Mouse (Mus musculus) myocyte (in vitro differentiated cells): ENCODE results near the gene Prdx1. TPM values are rescaled to one million over a fixed set of nuclear protein-coding genes. Genes with fewer than 3 reads are reported as not detected.
A peak's percentile ranks its signal among the peaks of the same experiment; 100 is the strongest.

Experiments used
- H3K27me3 ChIP-seq: one replicate; pipeline ENCODE4 v1.6.1; 2011; ENCODE audit not compliant: control insufficient read depth, insufficient read depth, insufficient read length
- H3K36me3 ChIP-seq: one replicate; pipeline ENCODE4 v1.6.1; 2011; ENCODE audit not compliant: control insufficient read depth, insufficient read depth
- H3K4me2 ChIP-seq: one replicate; pipeline ENCODE4 v1.6.1; 2011; ENCODE audit warnings: low read depth, control low read depth
- H3K4me3 ChIP-seq: one replicate; pipeline ENCODE4 v1.5.1; 2011; ENCODE audit warnings: mild to moderate bottlenecking, control low read depth, moderate library complexity
- H3K79me2 ChIP-seq: one replicate; pipeline ENCODE4 v1.6.1; 2011; ENCODE audit not compliant: control insufficient read depth, insufficient read depth
- H3ac ChIP-seq: one replicate; pipeline ENCODE4 v1.6.1; 2011; ENCODE audit not compliant: control insufficient read depth, insufficient read length
- CEBPB ChIP-seq: IDR thresholded peaks from 2 replicates; pipeline ENCODE4 v1.6.1; 2011; ENCODE audit warnings: mild to moderate bottlenecking, moderate library complexity; ENCODE audit not compliant: poor library complexity, insufficient read depth, severe bottlenecking
- E2F4 ChIP-seq: IDR thresholded peaks from one replicate; pipeline ENCODE4 v1.6.1; 2011; ENCODE audit warnings: mild to moderate bottlenecking, control low read depth, moderate library complexity; ENCODE audit not compliant: insufficient read depth
- MAX ChIP-seq: IDR thresholded peaks from one replicate; pipeline ENCODE4 v1.6.1; 2011; ENCODE audit warnings: low read depth, mild to moderate bottlenecking, control low read depth
- MYOD1 ChIP-seq, 3 experiments: IDR thresholded peaks; one replicate each; pipeline ENCODE4 v1.6.1; 2011; ENCODE audit warnings: control low read depth in 2 of 3, low read depth in 2 of 3, mild to moderate bottlenecking in 2 of 3, moderate library complexity in 1 of 3; ENCODE audit not compliant: insufficient read length in 2 of 3, control insufficient read depth in 1 of 3
- MYOG ChIP-seq, 3 experiments: IDR thresholded peaks; one replicate each; pipeline ENCODE4 v1.6.1; 2011; ENCODE audit warnings: control low read depth in 2 of 3, low read depth in 2 of 3, mild to moderate bottlenecking in 2 of 3; ENCODE audit not compliant: insufficient read length in 2 of 3, control insufficient read depth in 1 of 3, insufficient read depth in 1 of 3
- POLR2A ChIP-seq: IDR thresholded peaks from one replicate; pipeline ENCODE4 v1.6.1; 2011; ENCODE audit warnings: low read depth, mild to moderate bottlenecking, control low read depth, moderate library complexity; ENCODE audit not compliant: insufficient read length
- POLR2AphosphoS2 ChIP-seq: IDR thresholded peaks from one replicate; pipeline ENCODE4 v1.6.1; 2011; ENCODE audit warnings: low read depth, control low read depth; ENCODE audit not compliant: insufficient read length
- REST ChIP-seq: IDR thresholded peaks from one replicate; pipeline ENCODE4 v1.6.1; 2011; ENCODE audit warnings: mild to moderate bottlenecking, control low read depth, moderate library complexity; ENCODE audit not compliant: insufficient read depth, insufficient read length
- SRF ChIP-seq: IDR thresholded peaks from one replicate; pipeline ENCODE4 v1.6.1; 2011; ENCODE audit warnings: low read depth; ENCODE audit not compliant: control insufficient read depth, insufficient read length
- TCF12 ChIP-seq: IDR thresholded peaks from one replicate; pipeline ENCODE4 v1.6.1; 2011; ENCODE audit warnings: mild to moderate bottlenecking, control low read depth; ENCODE audit not compliant: poor library complexity, insufficient read depth, severe bottlenecking
- TCF3 ChIP-seq: IDR thresholded peaks from one replicate; pipeline ENCODE4 v1.6.1; 2011; ENCODE audit warnings: low read depth, control low read depth; ENCODE audit not compliant: insufficient read length
- USF1 ChIP-seq: IDR thresholded peaks from one replicate; pipeline ENCODE4 v1.6.1; 2011; ENCODE audit warnings: low read depth, mild to moderate bottlenecking, control low read depth, moderate library complexity
- polyA plus RNA-seq: library from polyadenylated mRNA; unstranded; fragments of >200 nt; fragmentation: generic; extraction: Trizol; gene quantifications from one replicate; pipeline ENCODE4 v1.2.1, GENCODE M21; 2012; ENCODE audit warnings: missing spikeins

Gene Prdx1
- polyA plus RNA-seq, 1 experiment: 231 TPM

DNA sequence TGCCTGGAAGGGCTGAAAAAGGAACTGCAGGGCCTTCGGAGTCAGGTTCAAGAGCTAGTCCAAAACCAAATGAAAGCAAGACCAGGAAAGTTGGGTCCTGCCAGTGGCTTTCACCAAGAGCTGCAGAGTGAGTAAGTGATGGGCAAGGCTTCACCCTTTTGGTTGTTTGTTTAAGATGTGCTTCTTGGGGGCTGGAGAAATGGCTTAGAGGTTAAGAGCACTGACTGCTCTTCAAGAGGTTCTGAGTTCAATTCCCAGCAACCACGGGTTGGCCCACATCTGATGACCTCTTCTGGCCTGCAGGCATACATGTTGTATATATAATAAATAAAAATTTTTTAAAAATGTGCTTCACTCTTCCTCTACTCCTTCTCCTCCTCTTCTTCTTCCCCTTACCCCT is 24.8 kb downstream of the Prdx1 start:
- H3K27me3 ChIP-seq: no peaks in the 10 kb centered on the region
- no peak overlapping the region for H3K4me2 ChIP-seq
- peaks cover 3% of the 10 kb centered on the region for H3K36me3 ChIP-seq
- H3K79me2 ChIP-seq: no peaks in the 10 kb centered on the region
- H3K4me3 ChIP-seq: no peak overlapping the region
- no peak for TF ChIP-seq TCF3
- no peak for TF ChIP-seq MAX
- no peak for TF ChIP-seq CEBPB
- TF ChIP-seq E2F4: no peak
- TF ChIP-seq POLR2AphosphoS2: no peak
- no peak for TF ChIP-seq POLR2A
- no peak for TF ChIP-seq MYOD1 (IDR thresholded peaks at IDR 0.05; ENCODE audit: control insufficient read depth in 1 of 3, insufficient read length in 2 of 3, low read depth in 2 of 3)
- no peak for TF ChIP-seq REST
- no peak for TF ChIP-seq SRF
- no peak for TF ChIP-seq TCF12
- H3ac ChIP-seq: no peak overlapping the region

DNA sequence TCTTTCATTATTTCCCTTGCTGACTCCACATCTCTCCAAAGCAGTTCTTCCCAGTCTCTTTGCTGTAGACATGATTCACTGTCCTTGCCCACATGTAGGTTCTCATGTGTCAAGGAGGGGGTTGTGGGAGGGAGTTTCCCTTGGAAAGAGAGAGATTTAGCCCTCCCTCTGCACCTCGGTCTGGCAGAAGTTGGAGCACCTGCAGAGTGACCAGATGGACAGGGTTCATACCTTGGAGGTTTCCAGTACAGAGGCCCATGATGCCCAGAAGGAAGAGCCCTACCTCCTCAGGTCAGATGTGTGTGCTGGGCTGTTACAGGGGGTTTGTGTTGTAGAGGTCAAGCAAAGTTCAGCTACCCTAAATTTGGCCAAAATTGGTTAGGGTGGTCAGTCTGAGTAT is 27.2 kb downstream of the Prdx1 start:
- no peak overlapping the region for H3ac ChIP-seq
- no peak for TF ChIP-seq CEBPB
- no peak for TF ChIP-seq MYOG (IDR thresholded peaks at IDR 0.05; ENCODE audit: control insufficient read depth in 1 of 3, insufficient read depth in 1 of 3, insufficient read length in 2 of 3, low read depth in 2 of 3)
- TF ChIP-seq TCF12: no peak
- no peak for TF ChIP-seq USF1
- no peak for TF ChIP-seq POLR2A
- TF ChIP-seq SRF: no peak
- TF ChIP-seq POLR2AphosphoS2: no peak
- TF ChIP-seq REST: no peak
- TF ChIP-seq E2F4: no peak
- no peak for TF ChIP-seq MAX
- no peak for TF ChIP-seq MYOD1 (IDR thresholded peaks at IDR 0.05; ENCODE audit: control insufficient read depth in 1 of 3, insufficient read length in 2 of 3, low read depth in 2 of 3)
- no peak for TF ChIP-seq TCF3
- peaks cover 3% of the 10 kb centered on the region for H3K36me3 ChIP-seq

DNA sequence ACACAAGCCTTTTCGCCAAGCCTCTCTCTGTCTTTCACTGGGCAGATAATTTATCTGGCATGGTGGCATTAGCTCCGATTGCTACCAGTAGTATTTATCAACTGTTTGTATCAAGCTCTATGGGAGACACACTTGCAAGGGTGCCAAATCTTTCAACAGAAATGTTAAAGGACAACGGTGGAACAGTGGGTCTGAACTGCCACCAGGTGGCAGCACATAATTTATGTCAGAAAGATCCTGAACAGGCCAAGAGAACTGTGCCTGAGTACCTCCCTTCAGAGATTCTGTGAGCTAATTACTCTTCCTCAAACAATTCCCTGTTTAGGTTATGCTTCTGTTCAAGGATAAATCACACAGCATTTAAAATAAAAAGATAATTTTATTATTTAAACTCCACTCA is 34.1 kb downstream of the Prdx1 start:
- H3ac ChIP-seq: no peak overlapping the region
- peaks cover 23% of the 10 kb centered on the region for H3K79me2 ChIP-seq
- peaks cover 3% of the 10 kb centered on the region for H3K36me3 ChIP-seq
- TF ChIP-seq SRF (no peak), USF1 (no peak), TCF3 (no peak), POLR2A (no peak), TCF12 (no peak), MYOG (IDR thresholded peaks at IDR 0.05; ENCODE audit: control insufficient read depth in 1 of 3, insufficient read depth in 1 of 3, insufficient read length in 2 of 3, low read depth in 2 of 3) (no peak), MYOD1 (IDR thresholded peaks at IDR 0.05; ENCODE audit: control insufficient read depth in 1 of 3, insufficient read length in 2 of 3, low read depth in 2 of 3) (no peak)
- no peak overlapping the region for H3K4me3 ChIP-seq
- H3K27me3 ChIP-seq: no peaks in the 10 kb centered on the region
- no peak overlapping the region for H3K4me2 ChIP-seq

More for the DNA sequence above, 27.2 kb downstream of the Prdx1 start:
- no peaks in the 10 kb centered on the region for H3K27me3 ChIP-seq
- H3K4me3 ChIP-seq: no peak overlapping the region
- no peak overlapping the region for H3K4me2 ChIP-seq
- H3K79me2 ChIP-seq: no peaks in the 10 kb centered on the region

DNA sequence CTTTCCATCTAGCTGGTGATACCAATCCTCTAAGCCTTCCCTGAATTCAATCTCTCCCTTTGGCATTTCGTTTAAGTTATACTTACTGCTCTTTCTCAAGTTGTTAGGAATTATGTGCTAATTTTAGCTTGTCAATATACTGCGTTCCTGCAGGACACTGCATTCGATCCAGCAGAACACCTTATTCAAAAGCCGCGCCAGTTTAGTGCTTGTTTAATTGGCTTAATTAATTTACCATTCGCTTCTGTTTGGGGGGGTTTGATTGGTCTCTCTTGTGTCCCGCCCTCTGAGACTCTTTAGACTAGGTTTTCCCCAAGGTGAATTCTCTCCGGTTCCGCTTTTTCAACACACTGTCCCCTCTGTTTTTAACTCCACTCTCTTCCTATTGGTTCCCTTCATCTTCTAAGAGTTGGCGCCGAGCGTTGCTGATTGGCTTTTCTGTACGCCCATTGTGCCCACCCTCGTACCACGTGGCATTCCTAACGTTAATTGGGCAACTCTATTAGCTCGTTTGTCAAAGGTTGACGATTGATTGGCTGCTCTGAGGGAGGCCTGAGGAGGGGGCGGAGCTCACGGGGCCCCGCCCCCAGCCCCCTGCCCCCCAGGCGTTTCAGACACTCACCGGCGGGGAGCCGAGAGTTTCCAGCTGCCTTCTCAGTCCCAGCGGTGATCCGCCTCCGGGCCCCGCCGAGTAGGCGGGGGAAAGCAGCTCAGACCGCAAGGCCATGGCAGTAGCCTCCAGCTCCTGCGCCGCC is 35.2 kb downstream of the Prdx1 start, which contains the start of gene Tesk2:
TSS of gene Tesk2 (plus strand) at position 606 of the 755 bp plus-strand sequence.
- Histone ChIP-seq H3K4me3 (peak within 1 kb of the TSS; percentile 79), H3K79me2 (peaks cover 23% of the 10 kb centered on the region), H3K27me3 (no peaks in the 10 kb centered on the region), H3ac (peak within 1 kb of the TSS; percentile 9), H3K4me2 (peak within 1 kb of the TSS; percentile 95), H3K36me3 (no peaks in the 10 kb centered on the region)
- TF ChIP-seq POLR2AphosphoS2 (peak; percentile 78), MAX (no peak), MYOD1 (IDR thresholded peaks at IDR 0.05; ENCODE audit: control insufficient read depth in 1 of 3, insufficient read length in 2 of 3, low read depth in 2 of 3) (peak in 1 of 3 experiments; percentile 5), TCF3 (no peak), POLR2A (peak; percentile 71), REST (no peak), USF1 (peak; percentile 97), MYOG (IDR thresholded peaks at IDR 0.05; ENCODE audit: control insufficient read depth in 1 of 3, insufficient read depth in 1 of 3, insufficient read length in 2 of 3, low read depth in 2 of 3) (no peak), E2F4 (peak; percentile 24), SRF (no peak), TCF12 (no peak), CEBPB (no peak)
